Mouse (Mus musculus) heart, embryonic 15.5 days (tissue): ENCODE measurements at regions not wholly inside any gene's neighbourhood (a gene's known extent, or its start where the extent isn't known, plus 50 kb on each side); places are given as distances from the start of the nearest gene placed in this dataset.

ENCODE experiments used
- ATAC-seq: fragments of 200-750 bp; cut with Nextera tagmentation; replicated peaks from 2 replicates; pipeline ENCODE4 v1.8.0; 2017; ENCODE audit warnings: low read depth, moderate TSS enrichment; ENCODE audit not compliant: insufficient number of reproducible peaks, insufficient read depth, low FRiP score
- H3K27ac ChIP-seq: fragments of 300-500 bp; sonication (generic); 2 replicates; pipeline ENCODE4 v1.5.1; 2015; ENCODE audit warnings: mild to moderate bottlenecking, inconsistent platforms
- H3K27me3 ChIP-seq: fragments of 300-500 bp; sonication (generic); 2 replicates; pipeline ENCODE4 v1.6.1; 2015; ENCODE audit warnings: inconsistent platforms
- H3K36me3 ChIP-seq: fragments of 300-500 bp; sonication (generic); 2 replicates; pipeline ENCODE4 v1.6.1; 2015; ENCODE audit warnings: mild to moderate bottlenecking, inconsistent platforms
- H3K4me1 ChIP-seq: fragments of 300-500 bp; sonication (generic); replicated peaks from 2 replicates; pipeline ENCODE4 v1.6.1; 2015; ENCODE audit warnings: inconsistent platforms
- H3K4me2 ChIP-seq: fragments of 300-500 bp; sonication (generic); 2 replicates; pipeline ENCODE4 v1.6.1; 2015; ENCODE audit warnings: inconsistent platforms, mild to moderate bottlenecking, moderate library complexity
- H3K4me3 ChIP-seq: fragments of 300-500 bp; sonication (generic); 2 replicates; pipeline ENCODE4 v1.5.1; 2015; ENCODE audit warnings: mild to moderate bottlenecking, inconsistent platforms
- H3K9ac ChIP-seq: fragments of 300-500 bp; sonication (generic); 2 replicates; pipeline ENCODE4 v1.6.1; 2015; ENCODE audit warnings: mild to moderate bottlenecking, inconsistent platforms
- H3K9me3 ChIP-seq: fragments of 300-500 bp; sonication (generic); replicated peaks from 2 replicates; pipeline ENCODE4 v1.6.1; 2016; ENCODE audit warnings: inconsistent platforms
- WGBS: fragments of 180-500 bp; shearing (Covaris S2); methylation state at CpG from one replicate; pipeline ENCODE4 v1.1.7; 2015; ENCODE audit warnings: mixed read lengths; 5-methylcytosine and 5-hydroxymethylcytosine counted together

GRCm38 (mm10) chr6:31212694-31213093, 185.8 kb upstream of the Mkln1 start:
- H3K36me3 ChIP-seq, result no peaks in the 10 kb centered on the region
- H3K27me3 ChIP-seq, result peaks cover 4% of the 10 kb centered on the region; the same call in 1 of the 2 replicates
- H3K4me2 ChIP-seq, result no peak overlapping the region
- 81% methylated on average over 13 of the region's 13 CpGs for WGBS
- no peak overlapping the region for H3K27ac ChIP-seq
- peaks cover 9% of the 10 kb centered on the region for H3K4me1 ChIP-seq
- no peak overlapping the region for H3K9ac ChIP-seq
- ATAC-seq, result no peak
- no peaks in the 10 kb centered on the region for H3K9me3 ChIP-seq
- no peak overlapping the region for H3K4me3 ChIP-seq

- WGBS, result 74% methylated on average over 4 of the region's 4 CpGs
Measured at GRCm38 (mm10) chr6:31213161-31213560, 185.4 kb upstream of the Mkln1 start.

DNA sequence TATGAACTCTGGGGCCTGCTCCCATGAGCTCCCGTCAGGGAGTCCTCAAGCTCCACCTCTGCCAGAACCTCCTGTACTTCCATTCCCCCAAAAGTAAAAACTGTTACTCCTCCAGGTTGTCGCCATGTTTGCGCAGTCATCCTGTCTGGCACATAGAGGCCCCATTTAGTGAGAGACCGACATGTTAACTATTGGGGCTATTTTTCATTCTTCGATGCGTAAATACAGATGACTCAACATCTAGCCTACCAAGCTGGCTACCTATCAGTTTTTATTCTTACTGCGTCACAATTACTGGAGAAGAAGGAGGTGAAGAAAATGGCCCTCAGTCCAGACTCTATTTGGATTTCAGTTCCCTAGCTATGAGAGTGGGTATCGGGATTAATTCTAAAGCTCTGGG, 182.9 kb upstream of the Mkln1 start:
- Histone ChIP-seq H3K4me1 (peaks cover 31% of the 10 kb centered on the region), H3K4me3 (peak overlapping the region; percentile 71), H3K9ac (no peak overlapping the region), H3K9me3 (no peaks in the 10 kb centered on the region), H3K27ac (no peak overlapping the region), H3K4me2 (peak overlapping the region; percentile 100), H3K36me3 (no peaks in the 10 kb centered on the region), H3K27me3 (peaks cover 33% of the 10 kb centered on the region)
- 78% methylated on average over 8 of the region's 8 CpGs for WGBS
- no peak for ATAC-seq

More at GRCm38 (mm10) chr6:31213161-31213560, 185.4 kb upstream of the Mkln1 start:
- H3K27ac ChIP-seq, result no peak overlapping the region
- H3K27me3 ChIP-seq, result peaks cover 9% of the 10 kb centered on the region
- no peak overlapping the region for H3K4me3 ChIP-seq
- ATAC-seq, result no peak
- no peaks in the 10 kb centered on the region for H3K36me3 ChIP-seq
- peaks cover 14% of the 10 kb centered on the region for H3K4me1 ChIP-seq
- no peak overlapping the region for H3K9ac ChIP-seq
- H3K9me3 ChIP-seq, result no peaks in the 10 kb centered on the region
- no peak overlapping the region for H3K4me2 ChIP-seq

- Histone ChIP-seq H3K27me3 (peaks cover 39% of the 10 kb centered on the region), H3K36me3 (no peaks in the 10 kb centered on the region), H3K9ac (peak overlapping the region; percentile 63), H3K9me3 (no peaks in the 10 kb centered on the region), H3K4me1 (peaks cover 35% of the 10 kb centered on the region), H3K27ac (no peak overlapping the region), H3K4me3 (peak overlapping the region; percentile 71), H3K4me2 (peak overlapping the region; percentile 100)
- under 1% methylated on average over 100 of the region's 100 CpGs for WGBS
- peak; percentile 72 for ATAC-seq
Measured at GRCm38 (mm10) chr6:31216206-31217059, 182.1 kb upstream of the Mkln1 start.

DNA sequence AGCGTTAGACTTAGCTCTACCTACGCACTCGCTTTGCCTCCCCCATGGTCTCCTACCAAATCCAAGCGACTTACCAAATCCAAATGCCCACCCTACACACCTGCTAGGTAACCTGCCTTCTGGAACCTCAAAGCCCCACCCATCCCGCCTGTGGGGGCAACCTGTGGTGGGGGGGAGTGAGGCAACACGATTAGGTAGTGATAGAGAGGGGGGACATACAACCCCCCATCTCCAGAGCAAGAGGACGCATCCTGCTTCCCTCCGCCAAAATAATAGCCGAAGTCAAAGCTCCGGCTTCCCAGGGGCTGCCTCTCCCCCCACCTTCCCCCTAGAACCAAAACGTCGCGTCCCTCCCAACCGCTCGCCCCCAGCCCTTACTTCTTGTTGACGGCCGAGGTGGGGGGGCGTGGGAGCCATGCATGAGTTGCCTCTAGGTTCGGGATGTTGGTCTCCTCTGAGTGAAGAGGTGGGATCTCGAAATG, 181.4 kb upstream of the Mkln1 start:
- H3K27ac ChIP-seq, result no peak overlapping the region
- 0% methylated on average over 20 of the region's 20 CpGs for WGBS
- peak overlapping the region; percentile 100 for H3K4me2 ChIP-seq
- H3K9ac ChIP-seq, result peak overlapping the region; percentile 63; the same call in 1 of the 2 replicates
- H3K4me1 ChIP-seq, result peaks cover 35% of the 10 kb centered on the region
- ATAC-seq, result no peak
- H3K4me3 ChIP-seq, result peak overlapping the region; percentile 71
- no peaks in the 10 kb centered on the region for H3K36me3 ChIP-seq
- peaks cover 45% of the 10 kb centered on the region for H3K27me3 ChIP-seq
- H3K9me3 ChIP-seq, result no peaks in the 10 kb centered on the region

DNA sequence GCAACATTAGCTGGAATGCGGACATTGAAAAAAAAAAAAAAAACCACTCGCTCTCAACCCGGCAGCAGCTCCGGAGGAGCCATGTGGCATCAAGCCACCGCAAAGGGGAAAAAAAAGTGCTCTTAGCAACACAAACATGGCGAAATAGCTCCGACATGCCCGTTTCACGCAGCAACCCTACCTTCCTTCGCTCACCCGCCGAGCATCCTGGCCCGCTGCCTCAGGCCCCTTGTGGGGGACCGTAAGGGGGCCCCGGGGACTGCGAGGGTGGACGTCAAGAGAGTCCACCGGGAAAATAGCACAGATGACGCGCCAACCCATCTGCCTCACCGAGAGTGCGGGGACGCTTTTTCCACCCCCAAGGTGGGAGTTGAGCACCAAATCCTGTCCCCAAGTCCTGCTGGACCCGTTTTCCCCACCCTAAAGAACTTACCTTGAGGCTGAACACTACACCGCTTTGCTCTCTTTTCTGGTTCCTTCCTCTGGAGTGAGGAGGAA, 180.8 kb upstream of the Mkln1 start:
- Histone ChIP-seq H3K27ac (0 out of 2 replicates have a peak overlapping the region, but pooled peaks have one; percentile 30), H3K4me3 (peak overlapping the region; percentile 71), H3K4me1 (peaks cover 35% of the 10 kb centered on the region), H3K36me3 (no peaks in the 10 kb centered on the region), H3K9me3 (no peaks in the 10 kb centered on the region), H3K27me3 (peaks cover 45% of the 10 kb centered on the region), H3K9ac (peak overlapping the region; percentile 36), H3K4me2 (peak overlapping the region; percentile 100)
- 0% methylated on average over 24 of the region's 25 CpGs for WGBS
- ATAC-seq, result no peak

DNA sequence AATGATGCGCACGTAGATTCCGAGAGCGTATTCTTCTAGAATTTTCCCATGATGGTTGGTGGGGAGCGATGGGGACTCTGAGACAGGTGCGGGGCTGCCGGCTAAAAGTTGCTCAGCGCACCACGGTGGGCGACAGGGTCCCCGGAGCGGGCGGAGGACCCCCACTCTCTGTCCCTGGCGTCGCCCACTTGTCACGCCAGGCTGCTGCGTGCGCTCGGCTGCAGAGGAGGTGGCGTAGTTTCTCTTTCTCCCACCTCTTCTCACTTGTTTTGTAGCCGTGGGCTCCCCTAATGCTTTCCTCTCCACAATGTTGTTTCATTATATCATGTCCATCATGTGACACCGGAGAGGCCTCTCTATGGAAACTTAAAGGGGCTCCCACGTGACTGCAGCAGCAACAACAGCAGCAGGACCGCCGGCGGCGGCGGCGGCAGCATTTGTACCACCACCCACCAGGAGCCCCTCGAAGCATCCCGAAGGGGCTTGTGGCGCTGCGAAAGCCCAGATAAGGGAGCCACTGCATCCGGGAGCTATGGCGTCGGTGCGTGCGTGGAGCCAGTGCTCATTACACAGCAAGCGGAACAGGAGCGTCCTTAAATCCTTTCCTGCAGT, 180.3 kb upstream of the Mkln1 start:
- WGBS, result under 1% methylated on average over 40 of the region's 40 CpGs
- peaks cover 45% of the 10 kb centered on the region for H3K27me3 ChIP-seq
- peak overlapping the region; percentile 100 for H3K4me2 ChIP-seq
- ATAC-seq, result 0 out of 2 replicates have a peak, but pooled peaks have one; percentile 8
- H3K9me3 ChIP-seq, result no peaks in the 10 kb centered on the region
- H3K27ac ChIP-seq, result 0 out of 2 replicates have a peak overlapping the region, but pooled peaks have one; percentile 30
- no peaks in the 10 kb centered on the region for H3K36me3 ChIP-seq
- peaks cover 35% of the 10 kb centered on the region for H3K4me1 ChIP-seq
- H3K9ac ChIP-seq, result peak overlapping the region; percentile 36
- H3K4me3 ChIP-seq, result peak overlapping the region; percentile 71

DNA sequence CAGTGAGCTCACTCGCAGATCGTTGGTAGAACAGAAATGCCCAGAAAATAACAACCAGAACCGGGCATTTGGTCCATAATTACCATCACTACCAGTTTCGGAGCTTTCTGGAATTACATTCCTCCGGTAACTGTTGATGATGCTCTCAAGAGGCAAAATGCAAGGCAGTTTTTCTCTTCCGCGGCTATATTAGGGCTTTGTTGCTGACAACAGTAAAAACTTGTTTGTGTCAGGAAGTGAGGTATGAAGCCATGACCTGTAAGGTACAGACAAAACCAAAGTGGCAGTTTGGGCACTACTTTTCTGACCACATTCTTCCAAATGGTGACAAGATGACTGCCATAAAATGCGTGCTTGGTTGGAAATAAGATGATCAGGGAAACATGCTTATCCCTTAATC, 179.7 kb upstream of the Mkln1 start:
- WGBS, result 39% methylated on average over 8 of the region's 8 CpGs
- peaks cover 35% of the 10 kb centered on the region for H3K4me1 ChIP-seq
- no peak for ATAC-seq
- peaks cover 45% of the 10 kb centered on the region for H3K27me3 ChIP-seq
- no peaks in the 10 kb centered on the region for H3K9me3 ChIP-seq
- H3K27ac ChIP-seq, result no peak overlapping the region
- no peaks in the 10 kb centered on the region for H3K36me3 ChIP-seq
- peak overlapping the region; percentile 100 for H3K4me2 ChIP-seq
- no peak overlapping the region; the same call in 1 of the 2 replicates for H3K9ac ChIP-seq
- H3K4me3 ChIP-seq, result peak overlapping the region; percentile 71

DNA sequence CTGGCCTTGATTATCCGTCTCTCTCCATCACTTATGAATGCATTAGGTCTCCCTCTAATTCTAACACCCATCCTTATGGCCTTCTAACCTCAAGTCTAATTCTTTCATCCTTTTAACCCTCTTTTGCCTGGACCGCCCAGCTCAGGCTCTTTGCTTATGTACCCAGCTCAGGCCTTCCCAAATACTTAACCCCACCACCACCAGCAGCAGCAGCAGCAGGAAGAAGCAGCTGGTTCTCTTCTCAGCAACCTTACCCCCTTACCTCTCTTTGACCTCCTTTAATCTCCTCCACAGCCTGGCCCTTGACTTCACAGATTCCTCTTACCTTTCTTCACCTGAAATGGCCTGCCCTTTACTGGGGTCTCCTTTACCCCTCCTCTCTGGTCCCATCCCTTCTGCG, 178.8 kb upstream of the Mkln1 start:
- Histone ChIP-seq H3K9me3 (no peaks in the 10 kb centered on the region), H3K4me1 (peaks cover 35% of the 10 kb centered on the region), H3K27ac (no peak overlapping the region), H3K9ac (peak overlapping the region; percentile 49), H3K4me3 (peak overlapping the region; percentile 49), H3K27me3 (peaks cover 45% of the 10 kb centered on the region), H3K36me3 (no peaks in the 10 kb centered on the region), H3K4me2 (peak overlapping the region; percentile 86)
- no peak for ATAC-seq
- 45% methylated on average over 3 of the region's 3 CpGs for WGBS

DNA sequence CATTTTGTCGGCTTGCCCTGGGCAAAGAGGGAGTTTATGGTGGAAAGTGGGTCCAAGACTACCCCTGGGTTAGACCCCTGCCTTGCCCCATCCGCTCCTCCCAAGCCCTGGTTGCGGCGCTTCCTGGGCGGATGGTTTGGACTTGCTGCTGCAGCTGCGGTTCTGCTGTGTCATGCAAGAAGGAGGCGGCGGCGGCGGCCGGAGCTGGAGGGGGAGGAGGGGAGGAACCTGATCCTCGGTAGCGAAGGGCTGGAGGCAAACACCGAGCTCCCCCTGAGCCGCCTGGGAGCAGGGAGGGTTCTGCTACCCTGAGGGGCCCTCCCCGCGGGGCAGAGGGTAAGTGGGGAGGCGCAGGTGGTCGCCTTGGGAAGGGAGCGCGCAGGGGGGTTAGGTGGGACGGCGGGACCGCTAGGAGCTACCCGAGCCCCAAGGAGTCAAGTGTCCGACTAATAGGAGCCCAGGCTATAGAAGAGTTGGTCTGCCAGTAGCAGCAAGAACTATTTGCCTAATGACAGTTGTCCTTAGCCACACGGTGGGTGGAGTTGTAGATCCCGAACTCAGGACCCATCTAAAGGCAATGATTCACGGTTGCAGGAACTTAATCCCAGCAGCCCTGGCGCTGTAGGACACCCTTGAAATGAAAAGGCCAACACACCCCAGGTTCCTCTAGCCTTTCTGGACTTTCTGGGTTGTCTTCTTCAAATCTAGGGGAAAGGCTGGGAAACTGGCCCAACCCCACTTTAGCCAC, 178.2 kb upstream of the Mkln1 start:
- 0 out of 2 replicates have a peak, but pooled peaks have one; percentile 14 for ATAC-seq
- no peaks in the 10 kb centered on the region for H3K9me3 ChIP-seq
- H3K9ac ChIP-seq, result peak overlapping the region; percentile 49

More for the DNA sequence above, 178.2 kb upstream of the Mkln1 start:
- Histone ChIP-seq H3K4me1 (peaks cover 35% of the 10 kb centered on the region), H3K4me2 (peak overlapping the region; percentile 86), H3K4me3 (peak overlapping the region; percentile 49), H3K36me3 (no peaks in the 10 kb centered on the region), H3K27me3 (peaks cover 45% of the 10 kb centered on the region), H3K27ac (no peak overlapping the region)
- 2% methylated on average over 30 of the region's 30 CpGs for WGBS
